Mouse (Mus musculus) left cerebral cortex, adult 2 months (tissue): Measurements from ENCODE around the gene Zfand6. TPM values are rescaled to one million over a fixed set of nuclear protein-coding genes. Genes with fewer than 3 reads are reported as not detected.

Source experiments
- DNase-seq, 2 experiments: peaks; one replicate each; pipeline ENCODE4 v3.0.0; 2021 to 2022; ENCODE audit warnings: low spot score in 2 of 2, mixed read lengths in 1 of 2; ENCODE audit errors: extremely low spot score in 1 of 2
- H3K27ac ChIP-seq: fragments of 200-600 bp; 2 replicates; pipeline ENCODE4 v1.8.1; 2022
- H3K4me3 ChIP-seq: fragments of 200-600 bp; 2 replicates; pipeline ENCODE4 v1.8.1; 2022
- CTCF ChIP-seq: fragments of 200-600 bp; IDR thresholded peaks from 2 replicates; pipeline ENCODE4 v1.8.1; 2022; ENCODE audit warnings: antibody characterized with exemption, mild to moderate bottlenecking, moderate library complexity
- intact Hi-C: fragments of 180-260 bp; cut with DNase I; formaldehyde crosslinking; loops from one replicate; pipeline ENCODE4 v1.15.1; 2025
- total RNA-seq, 2 experiments: library from RNA; stranded (reverse); gene quantifications; 2 replicates each; pipeline ENCODE4 v1.2.3; 2021

The Zfand6 gene
- total RNA-seq, 2 experiments from 2014 or later, result 66.5 to 67.3 TPM

GRCm38 (mm10) chr7:84646256-84646655, 43.5 kb downstream of the Zfand6 start:
- DNase-seq, result no peak
- Histone ChIP-seq H3K27ac (no peak overlapping the region), H3K4me3 (no peak overlapping the region)
- TF ChIP-seq CTCF, result no peak
- intact Hi-C loops, result no loop called here

GRCm38 (mm10) chr7:84643270-84643998, 46.3 kb downstream of the Zfand6 start:
- no peak overlapping the region for H3K4me3 ChIP-seq
- DNase-seq, result no peak
- intact Hi-C loops, result no loop called here
- no peak for TF ChIP-seq CTCF
- no peak overlapping the region for H3K27ac ChIP-seq

- DNase-seq, result no peak
- no peak overlapping the region for H3K4me3 ChIP-seq
- TF ChIP-seq CTCF, result no peak
- H3K27ac ChIP-seq, result no peak overlapping the region
- intact Hi-C loops, result no loop called here
These were observed 47.4 kb downstream of the Zfand6 start for GRCm38 (mm10) chr7:84642159-84642928.

- no peak for TF ChIP-seq CTCF
- intact Hi-C loops, result no loop called here
- Histone ChIP-seq H3K27ac (no peak overlapping the region), H3K4me3 (no peak overlapping the region)
- DNase-seq, result no peak
These were observed 52.8 kb downstream of the Zfand6 start for GRCm38 (mm10) chr7:84636939-84637338.

- H3K27ac ChIP-seq, result no peak overlapping the region
- intact Hi-C loops, result no loop called here
- TF ChIP-seq CTCF, result no peak
- no peak for DNase-seq
- H3K4me3 ChIP-seq, result no peak overlapping the region
These were observed 57.9 kb downstream of the Zfand6 start for GRCm38 (mm10) chr7:84631878-84632277.

GRCm38 (mm10) chr7:84623718-84624117, 66.0 kb downstream of the Zfand6 start:
- H3K27ac ChIP-seq, result no peak overlapping the region
- intact Hi-C loops, result no loop called here
- no peak for DNase-seq
- no peak overlapping the region for H3K4me3 ChIP-seq
- TF ChIP-seq CTCF, result no peak

- intact Hi-C loops, result no loop called here
- no peak overlapping the region for H3K4me3 ChIP-seq
- H3K27ac ChIP-seq, result no peak overlapping the region
- no peak for DNase-seq
- no peak for TF ChIP-seq CTCF
These were observed 68.8 kb downstream of the Zfand6 start for GRCm38 (mm10) chr7:84620956-84621355.

GRCm38 (mm10) chr7:84618951-84619350, 70.8 kb downstream of the Zfand6 start:
- DNase-seq, result no peak
- intact Hi-C loops, result no loop called here
- no peak for TF ChIP-seq CTCF
- no peak overlapping the region for H3K4me3 ChIP-seq
- H3K27ac ChIP-seq, result no peak overlapping the region

GRCm38 (mm10) chr7:84612445-84612844, 77.3 kb downstream of the Zfand6 start:
- Histone ChIP-seq H3K4me3 (no peak overlapping the region), H3K27ac (no peak overlapping the region)
- DNase-seq, result no peak
- intact Hi-C loops, result no loop called here
- TF ChIP-seq CTCF, result no peak

GRCm38 (mm10) chr7:84611609-84612008, 78.2 kb downstream of the Zfand6 start:
- no peak overlapping the region for H3K4me3 ChIP-seq
- intact Hi-C loops, result no loop called here
- no peak for TF ChIP-seq CTCF
- no peak for DNase-seq
- H3K27ac ChIP-seq, result no peak overlapping the region

GRCm38 (mm10) chr7:84606293-84606749, 83.4 kb downstream of the Zfand6 start, which contains the start of gene Fah:
TSS of gene Fah (minus strand) at chr7:84606722.
- peak in 1 of 2 experiments; percentile 28 for DNase-seq
- peak within 1 kb of the TSS; percentile 75 for H3K4me3 ChIP-seq
- no peak; the same call in 1 of the 2 replicates for TF ChIP-seq CTCF
- intact Hi-C loops, result no loop called here
- peak within 1 kb of the TSS; percentile 94 for H3K27ac ChIP-seq

GRCm38 (mm10) chr7:84605704-84606292, 84.0 kb downstream of the Zfand6 start:
- DNase-seq, result peak; percentile 75 to 82
- no peak for TF ChIP-seq CTCF
- Histone ChIP-seq H3K4me3 (peak overlapping the region; percentile 75), H3K27ac (peak overlapping the region; percentile 94)
- intact Hi-C loops, result loop anchor here (1.0 kb wide), 1 partner anchor 76 kb away; no protein-coding TSS in a partner anchor
